Mouse (Mus musculus) A20 (cell line): Measurements from ENCODE around the gene Rgs17.
"Not testable (repeated sequence)": the region's sequence is repeated elsewhere in the genome, so short reads cannot be mapped to it uniquely, and the experiment has no call there.

Source experiments
- DNase-seq: peaks from one replicate; pipeline ENCODE4 v3.0.0-alpha.2; 2011; ENCODE audit warnings: low read depth, low spot score

The Rgs17 gene

GRCm38 (mm10) chr10:5922294-5922828 is at the start of gene Rgs17:
Gene Rgs17, minus strand, starts transcription at chr10:5922400.
- DNase-seq = no peak

GRCm38 (mm10) chr10:5967655-5968054 is 45.5 kb upstream of the Rgs17 start:
- no peak for DNase-seq

GRCm38 (mm10) chr10:5953787-5954186 is 31.6 kb upstream of the Rgs17 start:
- DNase-seq = not testable (repeated sequence)

- DNase-seq = no peak
These were observed 2.1 kb upstream of the Rgs17 start for GRCm38 (mm10) chr10:5924261-5924660.

GRCm38 (mm10) chr10:5923096-5923495 is 896 bp upstream of the Rgs17 start:
- no peak for DNase-seq

GRCm38 (mm10) chr10:5921771-5922170 is 429 bp downstream of the Rgs17 start:
- no peak for DNase-seq

- no peak for DNase-seq
These were observed 1.1 kb downstream of the Rgs17 start for GRCm38 (mm10) chr10:5921031-5921551.

- DNase-seq = no peak
These were observed 17.8 kb downstream of the Rgs17 start for GRCm38 (mm10) chr10:5904399-5904798.

GRCm38 (mm10) chr10:5901777-5902176 is 20.4 kb downstream of the Rgs17 start:
- DNase-seq = no peak

- DNase-seq = no peak
These were observed 21.5 kb downstream of the Rgs17 start for GRCm38 (mm10) chr10:5900731-5901130.

GRCm38 (mm10) chr10:5877106-5877505 is 45.1 kb downstream of the Rgs17 start:
- no peak for DNase-seq

- no peak for DNase-seq
These were observed 51.1 kb downstream of the Rgs17 start for GRCm38 (mm10) chr10:5871081-5871480.

GRCm38 (mm10) chr10:5867981-5868552 is 54.1 kb downstream of the Rgs17 start:
- DNase-seq = no peak

GRCm38 (mm10) chr10:5865996-5866395 is 56.2 kb downstream of the Rgs17 start:
- DNase-seq = peak; percentile 41

GRCm38 (mm10) chr10:5862669-5863068 is 59.5 kb downstream of the Rgs17 start:
- no peak for DNase-seq

- DNase-seq = no peak
These were observed 61.4 kb downstream of the Rgs17 start for GRCm38 (mm10) chr10:5860849-5861248.

- peak; percentile 45 for DNase-seq
These were observed 62.5 kb downstream of the Rgs17 start for GRCm38 (mm10) chr10:5859729-5860128.

- peak; percentile 58 for DNase-seq
These were observed 64.1 kb downstream of the Rgs17 start for GRCm38 (mm10) chr10:5857996-5858549.

GRCm38 (mm10) chr10:5853290-5853868 is 68.8 kb downstream of the Rgs17 start:
- no peak for DNase-seq

GRCm38 (mm10) chr10:5846939-5847338 is 75.3 kb downstream of the Rgs17 start:
- no peak for DNase-seq

GRCm38 (mm10) chr10:5841369-5841768 is 80.8 kb downstream of the Rgs17 start:
- DNase-seq = peak; percentile 71

- no peak for DNase-seq
These were observed 95.7 kb downstream of the Rgs17 start for GRCm38 (mm10) chr10:5826336-5827025.
